Mouse (Mus musculus) urinary bladder, postnatal 4 days (tissue): ENCODE measurements around the gene Cenpj.

Experiments used
- DNase-seq, 2 experiments: peaks; one replicate each; pipeline ENCODE4 v3.0.0; 2021 to 2022; ENCODE audit warnings: low spot score in 2 of 2

Cenpj gene

DNA sequence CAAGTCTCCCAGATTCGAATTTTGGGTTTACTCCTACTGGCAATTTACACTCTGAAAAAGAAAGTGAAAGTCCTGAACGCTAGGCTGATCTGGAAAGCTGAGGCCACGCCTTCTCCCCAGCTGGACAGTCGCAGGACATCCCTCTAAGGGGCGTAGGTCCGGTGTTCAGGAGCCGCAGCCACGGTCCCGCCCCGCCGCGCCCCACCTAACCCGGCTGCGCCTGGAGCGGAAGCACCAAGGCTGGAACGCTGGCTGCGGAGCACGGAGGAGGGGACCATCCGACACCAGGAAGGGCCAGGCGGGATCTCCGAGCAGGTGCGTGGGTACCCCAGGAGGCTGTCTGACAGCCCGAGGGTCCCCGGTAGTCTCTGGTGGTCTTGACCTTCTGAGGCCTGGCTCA lies at the start of gene Cenpj, which contains the start of gene Parp4:
Gene Cenpj, minus strand, starts transcription at position 10 of the 400 bp plus-strand sequence.
Gene Parp4, plus strand, starts transcription at position 204 of the 400 bp plus-strand sequence.
- DNase-seq: peak; percentile 82 to 84

DNA sequence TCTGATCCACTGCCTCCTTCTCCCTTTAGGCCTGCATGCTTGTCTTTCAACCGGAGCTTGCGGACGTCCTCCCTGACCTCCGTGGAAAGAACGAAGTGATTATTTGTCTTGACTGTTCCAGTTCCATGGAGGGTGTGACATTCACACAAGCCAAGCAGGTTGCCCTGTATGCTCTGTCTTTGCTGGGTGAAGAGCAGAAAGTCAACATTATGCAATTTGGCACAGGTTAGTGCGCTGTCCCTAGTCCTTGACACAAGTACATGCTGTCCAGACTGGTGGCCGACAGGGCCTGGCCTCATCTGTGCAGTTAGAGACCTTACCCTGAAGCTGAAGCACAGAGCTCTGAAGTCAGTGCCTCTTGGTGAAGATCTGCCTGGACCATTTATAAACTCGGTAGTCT lies 45.2 kb upstream of the Cenpj start:
- DNase-seq: no peak

DNA sequence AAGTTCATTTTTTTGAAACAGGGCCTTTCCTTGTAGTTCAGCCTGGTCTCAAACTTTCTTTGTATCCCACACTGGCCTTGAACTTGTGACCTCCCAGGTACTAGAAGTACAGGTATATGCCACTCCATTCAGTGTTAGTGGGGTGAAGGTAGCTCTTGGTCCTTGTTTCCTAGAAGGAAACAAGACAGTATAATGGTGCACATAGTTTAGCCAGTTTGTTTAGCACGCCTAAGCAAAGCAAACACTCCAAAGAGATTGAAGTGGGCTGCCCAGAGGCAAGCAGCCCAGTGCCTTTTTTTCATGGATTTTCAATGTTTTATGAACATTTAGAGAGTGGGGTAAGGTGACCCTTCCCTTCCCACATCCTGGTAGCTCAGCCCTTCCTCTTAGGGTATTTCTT lies 42.2 kb upstream of the Cenpj start:
- DNase-seq: no peak

DNA sequence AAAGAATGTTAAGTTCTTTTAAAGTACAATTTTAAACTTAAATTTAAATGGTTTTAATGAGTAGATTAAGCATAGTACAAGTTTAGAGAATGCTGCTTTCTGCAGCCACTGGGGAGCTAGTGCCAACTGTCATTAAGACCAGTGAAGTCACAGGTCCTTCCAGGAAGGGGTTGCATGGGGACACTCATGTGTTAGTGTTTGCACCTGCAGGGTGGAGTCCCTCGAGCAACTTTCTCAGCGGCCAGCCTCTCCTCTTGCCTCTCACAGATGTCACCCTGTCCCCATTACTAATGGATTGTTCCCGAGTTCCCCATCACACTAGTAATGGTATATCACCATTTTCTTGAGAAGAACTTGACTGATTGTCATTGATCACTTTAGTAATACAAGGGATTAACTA lies 38.0 kb upstream of the Cenpj start:
- DNase-seq: no peak

DNA sequence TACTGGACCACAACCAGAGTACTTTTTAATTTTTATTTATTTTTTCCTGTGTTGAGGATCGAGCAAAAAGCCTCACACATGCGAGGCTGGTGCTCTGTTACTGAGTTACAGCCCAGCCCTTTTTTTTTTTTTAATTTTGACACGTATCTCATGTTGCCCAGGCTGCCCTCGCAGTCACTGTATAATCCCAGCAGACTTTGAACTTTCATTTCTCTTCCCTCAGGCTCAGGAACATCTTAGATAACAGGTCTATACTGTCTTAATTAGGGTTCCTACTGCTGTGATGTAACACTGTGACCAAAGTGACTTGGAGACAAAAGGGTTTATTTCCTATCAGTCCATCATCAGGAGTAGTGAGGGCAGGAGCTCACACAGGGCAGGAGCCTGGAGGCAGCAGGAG lies 29.9 kb upstream of the Cenpj start:
- DNase-seq: no peak

DNA sequence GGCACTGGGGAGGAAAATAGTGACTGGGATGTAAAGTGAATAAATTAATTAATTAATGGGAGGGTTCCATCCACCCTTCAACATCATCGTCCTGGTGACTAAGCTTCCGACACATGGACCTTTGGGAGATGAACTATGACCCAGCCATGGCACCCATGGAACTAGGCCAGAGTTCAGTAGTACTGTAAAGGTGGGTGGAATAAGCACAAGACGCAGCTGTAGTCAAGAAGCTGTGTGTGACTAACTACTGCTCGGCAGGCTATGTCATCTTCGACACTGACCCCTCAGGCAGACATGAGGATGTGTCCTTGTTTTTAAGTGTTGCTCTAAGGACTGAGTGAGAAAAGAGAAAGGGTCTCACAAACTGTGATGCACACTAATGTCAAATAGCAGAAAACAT lies 29.2 kb upstream of the Cenpj start:
- no peak for DNase-seq

DNA sequence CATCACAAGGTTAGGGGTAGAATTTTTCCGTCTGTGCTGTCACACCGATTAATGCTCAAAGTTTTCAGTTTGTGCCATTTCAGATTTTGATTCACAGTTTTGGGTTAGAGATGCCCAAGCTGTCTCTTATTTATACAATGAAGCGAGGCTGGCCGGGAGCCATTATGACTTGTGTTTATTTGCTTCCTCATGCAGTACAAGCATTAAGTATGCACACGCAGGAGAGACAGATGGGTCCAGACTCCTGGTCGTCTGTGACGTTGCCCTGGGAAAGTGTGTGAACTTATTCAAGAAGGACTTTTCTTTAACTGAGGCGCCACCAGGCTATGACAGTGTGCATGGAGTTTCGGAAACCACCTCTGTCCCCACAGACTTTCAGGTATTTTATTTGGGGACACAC lies 26.8 kb upstream of the Cenpj start:
- DNase-seq: no peak

DNA sequence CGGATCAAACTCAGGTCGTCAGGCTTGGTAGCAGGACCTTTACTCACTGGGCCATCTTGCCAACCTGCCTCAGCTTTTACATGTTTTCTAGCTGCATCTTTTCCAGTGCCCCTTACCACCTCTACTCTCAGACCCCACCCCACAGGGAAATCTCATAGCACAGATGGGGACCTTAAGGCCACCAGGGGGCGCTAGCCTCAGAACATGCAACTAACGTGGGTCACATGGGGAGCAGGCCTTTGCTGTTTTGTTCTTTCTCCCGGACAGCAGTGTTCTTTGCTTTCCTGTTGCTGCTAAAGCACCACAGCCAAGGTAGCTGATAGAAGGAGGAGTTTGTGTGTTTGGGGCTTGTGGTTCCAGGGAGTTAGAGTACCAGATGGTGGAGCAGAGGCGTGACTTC lies 23.5 kb upstream of the Cenpj start:
- DNase-seq: peak in 1 of 2 experiments; percentile 30

DNA sequence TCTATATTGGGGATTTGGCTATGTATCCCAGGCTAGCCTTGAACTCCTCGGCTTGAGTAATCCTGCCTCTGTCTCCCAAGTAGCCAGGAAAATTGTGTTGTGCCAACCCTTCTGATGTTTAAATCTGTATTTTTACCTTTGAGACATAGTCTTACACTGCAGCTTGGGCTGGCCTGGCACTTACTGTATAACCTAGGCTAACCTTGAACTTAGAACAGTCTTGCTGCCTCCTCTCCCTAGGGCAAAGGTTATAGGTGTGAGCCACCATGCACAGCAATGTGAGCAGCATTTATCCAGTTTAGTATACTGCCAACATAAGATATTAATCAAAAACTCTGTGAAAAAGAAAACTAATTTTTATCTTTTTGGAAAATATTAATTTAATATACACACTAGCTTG lies 19.6 kb upstream of the Cenpj start:
- no peak for DNase-seq

DNA sequence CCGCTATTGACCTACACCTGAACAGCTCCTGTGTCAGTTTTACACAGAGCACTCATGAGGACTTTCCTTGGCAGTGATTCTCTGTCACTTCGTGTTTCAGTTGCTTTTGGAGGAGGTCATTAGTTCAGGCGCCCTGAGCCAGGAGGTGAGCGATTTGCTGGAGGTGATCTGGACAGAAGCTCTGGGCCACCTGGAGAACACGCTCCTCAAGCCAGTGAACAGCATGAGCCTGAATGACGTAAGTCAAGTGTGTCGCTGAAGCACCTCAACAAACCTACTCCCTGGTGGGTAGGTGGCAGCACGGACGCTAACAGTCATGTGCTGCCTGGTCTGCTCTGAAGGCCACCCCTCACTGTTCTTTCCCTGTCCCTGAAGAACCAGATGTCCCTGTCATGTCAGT lies 17.0 kb upstream of the Cenpj start:
- no peak for DNase-seq

DNA sequence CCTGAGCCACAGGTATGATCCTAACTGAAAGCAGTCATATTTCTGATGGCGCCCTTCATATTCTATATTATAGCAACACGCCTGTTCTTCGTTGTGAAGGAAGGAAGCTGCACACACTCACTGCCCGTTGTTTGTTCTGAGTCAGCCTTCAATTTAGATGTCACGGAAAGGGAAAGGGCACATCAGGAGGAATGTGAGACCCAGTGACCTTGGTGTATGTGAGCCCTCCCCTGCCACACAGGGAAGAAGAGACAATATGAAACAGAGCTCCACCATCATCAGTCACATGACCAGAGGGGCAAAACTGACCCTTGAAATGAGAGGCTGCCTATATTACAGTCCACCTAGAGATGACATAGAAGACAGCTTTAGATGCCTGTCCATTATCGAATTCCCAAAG lies 7.1 kb upstream of the Cenpj start:
- no peak for DNase-seq

DNA sequence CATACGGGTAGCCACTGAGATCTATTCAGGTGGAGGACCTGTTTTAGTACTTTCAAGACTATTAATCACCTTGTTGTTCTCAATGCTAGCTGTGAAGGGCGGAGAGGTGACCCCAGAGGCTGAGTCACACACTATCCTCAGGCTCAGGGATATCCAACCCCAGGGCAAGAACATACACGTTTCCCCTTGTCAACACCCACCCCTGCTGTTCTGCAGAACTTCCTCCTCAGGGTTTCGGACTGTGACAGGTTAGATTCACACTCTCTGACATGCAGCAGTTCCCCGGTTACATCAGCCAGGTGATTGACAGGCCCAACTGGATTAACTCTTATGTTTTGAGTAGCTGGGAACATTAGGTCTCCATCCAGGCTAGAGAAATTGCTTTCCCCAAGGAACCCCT lies 5.9 kb upstream of the Cenpj start:
- DNase-seq: peak in 1 of 2 experiments; percentile 21

DNA sequence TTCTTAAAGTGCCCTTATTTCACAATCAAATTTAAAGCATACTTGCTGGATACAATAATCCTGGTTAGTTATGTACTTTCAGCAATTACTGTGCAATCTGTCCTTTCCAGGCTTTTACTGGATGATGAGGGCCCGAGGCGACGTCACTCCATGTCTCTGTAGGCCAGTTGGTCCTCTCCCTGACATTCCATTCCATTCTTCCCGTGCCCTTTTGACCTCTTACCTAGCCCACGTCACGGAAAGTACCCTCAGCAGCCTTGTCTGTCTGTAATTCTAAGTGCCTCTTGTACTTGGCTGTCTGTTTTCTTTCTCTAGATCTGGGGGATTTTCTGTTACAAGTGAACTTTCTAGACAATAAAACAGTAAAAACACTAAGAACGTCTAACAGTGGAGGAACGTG lies 3.8 kb upstream of the Cenpj start:
- no peak for DNase-seq

DNA sequence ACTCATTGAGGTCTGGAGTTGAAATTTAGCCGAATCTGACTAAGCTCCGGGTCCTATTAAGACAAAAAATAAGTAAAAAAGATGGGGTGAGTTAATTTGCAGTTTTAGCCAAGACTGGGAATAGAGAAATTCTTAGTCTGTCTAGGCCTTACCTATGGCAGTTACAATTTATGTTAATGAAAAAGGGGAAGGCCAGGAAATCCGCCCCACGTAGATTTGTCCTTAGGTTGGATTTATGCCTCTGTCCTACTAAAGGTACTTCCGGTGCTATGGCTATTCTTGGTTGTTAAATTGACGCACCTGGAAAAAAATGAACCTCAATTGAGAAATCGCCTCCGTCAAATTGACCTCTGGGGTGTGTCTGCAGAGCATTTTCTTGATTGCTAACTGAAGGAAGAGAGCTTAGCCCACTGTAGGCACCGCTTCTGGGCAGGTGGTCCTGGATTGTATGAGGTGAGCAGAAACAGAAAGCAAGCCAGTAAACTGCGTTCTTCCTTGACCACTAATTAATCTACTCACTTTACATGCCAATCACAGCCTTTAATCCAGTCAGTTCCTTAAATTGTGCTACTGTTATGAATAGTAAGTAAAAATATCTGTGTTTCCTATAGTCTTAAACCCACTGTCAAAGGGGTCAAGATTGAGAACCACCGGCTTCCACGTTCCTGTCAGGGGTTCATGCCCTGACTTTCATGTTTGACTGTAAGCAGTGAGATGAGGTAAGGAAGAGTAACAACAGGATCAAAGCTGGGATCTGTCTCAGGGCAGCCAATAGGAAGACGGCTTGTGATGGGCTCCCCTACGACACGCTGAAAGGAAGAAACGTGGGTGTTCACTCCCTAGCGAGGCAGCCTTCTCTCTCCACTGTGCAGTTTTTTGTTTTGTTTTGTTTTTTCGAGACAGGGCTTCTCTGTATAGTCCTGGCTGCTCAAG lies 1.0 kb upstream of the Cenpj start:
- no peak for DNase-seq

DNA sequence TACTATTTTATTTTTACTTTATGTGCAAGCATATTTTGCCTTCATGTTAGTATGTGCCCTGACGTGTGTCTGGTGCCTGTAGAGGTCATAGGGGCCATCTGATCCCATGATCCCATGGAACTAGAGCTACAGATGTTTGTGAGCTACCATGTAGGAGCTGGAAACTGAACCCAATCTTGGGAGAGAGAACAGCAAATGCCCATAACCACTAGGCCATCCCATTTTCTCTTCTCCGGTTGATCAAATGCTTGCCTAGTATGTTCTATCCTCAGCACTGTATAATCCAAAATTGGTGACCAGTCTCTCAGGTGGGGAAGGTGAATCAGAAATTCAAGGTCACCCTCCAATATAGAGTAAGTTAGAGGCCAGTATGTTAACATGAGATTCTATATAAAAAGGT lies 2.7 kb downstream of the Cenpj start:
- DNase-seq: no peak

DNA sequence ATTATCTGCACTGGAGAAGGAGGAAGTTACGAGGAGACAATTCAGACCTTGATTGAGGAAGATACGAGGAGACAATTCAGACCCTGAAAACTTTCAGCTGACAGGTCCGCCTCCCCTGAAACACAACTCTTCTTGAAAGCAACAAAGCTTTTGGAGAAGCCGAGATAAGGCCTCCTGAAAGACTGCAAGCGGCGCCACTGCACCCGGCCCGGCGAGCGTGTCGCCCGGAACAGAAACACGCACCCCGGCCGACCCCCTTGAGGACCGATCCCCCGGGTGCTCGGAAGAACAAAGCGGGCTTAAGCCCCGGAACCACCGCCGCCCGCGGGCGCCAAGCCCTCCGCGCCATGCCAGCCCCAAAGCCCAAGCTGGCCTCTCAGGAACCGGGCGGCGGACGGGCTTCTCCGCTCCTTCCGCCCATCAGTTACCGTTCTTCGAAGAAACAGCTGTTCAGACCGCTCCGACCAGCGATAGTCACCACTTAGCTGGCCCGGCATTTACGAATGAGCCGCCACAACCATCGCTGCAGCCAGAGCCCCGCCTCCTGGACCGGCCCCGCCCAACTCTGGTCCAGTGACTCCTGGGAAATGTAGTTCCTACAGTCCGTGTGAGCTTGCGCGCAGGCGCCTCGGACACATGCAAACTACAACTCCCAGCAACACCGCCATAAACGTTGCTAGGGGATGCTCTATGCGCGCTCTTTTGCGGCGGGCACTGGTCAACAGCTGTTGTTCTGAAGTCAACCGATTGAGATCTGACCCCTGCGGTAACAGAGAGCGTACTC lies 3.7 kb downstream of the Cenpj start:
- DNase-seq: peak; percentile 93 to 94

DNA sequence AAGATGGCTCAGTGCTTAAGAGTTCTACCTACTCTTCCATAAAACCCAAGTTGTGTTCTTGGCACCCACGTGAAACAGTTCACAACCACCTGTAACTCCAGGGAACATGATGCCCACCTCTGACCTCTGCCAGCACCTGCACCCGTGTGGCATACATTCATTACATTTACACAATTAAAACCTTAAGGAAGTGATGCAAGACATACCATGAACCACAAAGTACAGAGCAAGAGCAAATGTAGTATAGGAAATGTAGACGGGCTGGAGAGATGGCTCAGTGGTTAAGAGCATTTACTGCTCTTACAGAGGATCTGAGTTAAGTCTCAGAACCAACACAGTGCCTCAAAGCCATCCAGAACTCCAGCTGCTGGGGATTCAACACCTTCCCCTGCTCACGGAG lies 6.2 kb downstream of the Cenpj start:
- DNase-seq: no peak

DNA sequence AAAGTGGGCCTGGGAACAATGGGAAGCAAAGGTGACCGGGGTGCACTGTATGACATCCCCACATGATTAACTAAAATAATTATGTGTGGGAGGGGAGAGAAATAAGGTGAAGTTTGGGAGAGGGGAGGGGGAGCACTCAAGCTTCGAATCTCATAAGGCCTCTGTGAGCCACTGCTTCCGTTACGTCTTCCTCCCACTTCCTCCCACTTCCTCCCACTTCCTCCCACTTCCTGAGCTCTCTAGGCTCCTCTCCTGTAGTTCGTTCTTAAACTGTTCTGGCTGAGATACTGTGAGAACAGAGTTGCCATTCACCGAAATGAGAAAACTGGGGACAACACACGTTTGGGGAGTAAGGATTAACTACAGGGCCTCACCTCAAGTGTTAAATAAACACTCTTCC lies 7.7 kb downstream of the Cenpj start:
- no peak for DNase-seq

DNA sequence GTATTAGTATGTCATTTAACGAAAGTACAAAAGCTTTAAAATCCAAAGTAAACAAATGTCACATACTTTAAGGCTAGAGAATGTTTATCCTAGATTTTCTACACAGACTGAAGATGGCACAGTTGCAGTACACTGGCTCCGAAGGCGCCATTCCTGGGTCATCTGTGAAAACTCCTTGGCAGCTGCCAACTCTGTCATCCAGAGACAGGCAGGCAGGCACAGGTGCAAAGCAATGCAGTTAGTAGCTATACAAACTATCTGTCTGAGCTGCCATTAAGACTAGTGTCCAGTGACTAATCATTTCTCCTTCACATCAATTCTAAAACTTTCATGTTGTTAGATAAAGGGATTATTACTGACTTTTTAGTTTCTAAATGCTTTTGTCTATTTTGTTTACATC lies 16.1 kb downstream of the Cenpj start:
- no peak for DNase-seq

DNA sequence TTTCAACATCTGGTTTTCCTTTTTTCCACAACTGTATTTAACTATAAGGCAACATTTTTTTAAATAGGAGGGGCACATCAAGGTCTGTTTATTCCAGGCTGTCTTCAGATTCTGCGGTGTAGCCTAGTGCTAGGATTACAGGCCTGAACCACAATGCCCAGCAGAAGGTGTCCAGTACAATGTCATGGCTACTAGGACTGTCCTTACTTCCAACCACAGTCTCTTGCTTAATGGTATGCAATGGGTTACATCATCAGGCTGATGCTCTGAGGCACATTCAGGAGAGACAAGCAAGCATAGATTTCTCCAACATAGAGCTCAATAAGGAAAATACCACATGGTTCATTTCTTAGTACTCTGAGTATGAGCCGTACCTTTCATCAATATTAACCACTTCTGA lies 20.5 kb downstream of the Cenpj start:
- no peak for DNase-seq

DNA sequence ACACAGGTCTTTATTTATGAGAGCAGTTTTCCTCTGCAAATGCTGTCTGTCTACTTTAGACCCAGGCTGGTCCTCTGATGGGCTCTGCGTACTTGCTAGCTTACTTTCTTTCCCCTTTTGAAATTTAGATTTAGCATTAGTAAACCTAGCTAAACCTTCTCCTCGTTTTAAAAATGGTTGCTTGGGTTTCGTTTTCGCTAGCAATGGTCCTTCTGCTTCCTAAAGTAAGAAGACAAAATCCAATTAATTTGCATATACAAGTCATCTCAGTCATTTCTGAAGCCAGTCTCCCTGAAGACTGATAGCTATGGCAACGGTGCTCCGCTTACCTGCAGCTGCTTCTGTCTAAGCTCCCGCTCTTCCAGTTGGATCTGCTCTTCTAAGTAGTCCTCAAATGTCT lies 21.9 kb downstream of the Cenpj start:
- no peak for DNase-seq

DNA sequence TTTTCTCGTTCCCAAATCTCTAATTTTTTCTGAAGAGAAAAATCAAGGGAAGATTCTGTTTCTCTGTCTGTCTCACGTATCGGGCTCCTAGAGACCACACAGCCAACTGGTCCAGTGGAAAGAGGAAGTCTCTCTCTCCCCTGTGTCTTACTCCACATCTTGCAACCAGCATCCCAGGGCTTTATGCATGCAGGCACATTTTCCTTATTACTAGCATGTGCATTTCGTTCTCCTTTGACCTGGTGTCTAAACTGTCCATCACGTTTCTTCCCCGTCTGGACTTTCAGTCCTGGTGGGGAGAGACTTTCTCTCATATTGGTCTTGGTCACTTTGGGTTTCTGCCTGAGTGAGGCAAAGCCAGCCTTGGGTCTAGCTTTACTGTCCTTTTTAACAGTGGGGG lies 22.3 kb downstream of the Cenpj start:
- DNase-seq: no peak

DNA sequence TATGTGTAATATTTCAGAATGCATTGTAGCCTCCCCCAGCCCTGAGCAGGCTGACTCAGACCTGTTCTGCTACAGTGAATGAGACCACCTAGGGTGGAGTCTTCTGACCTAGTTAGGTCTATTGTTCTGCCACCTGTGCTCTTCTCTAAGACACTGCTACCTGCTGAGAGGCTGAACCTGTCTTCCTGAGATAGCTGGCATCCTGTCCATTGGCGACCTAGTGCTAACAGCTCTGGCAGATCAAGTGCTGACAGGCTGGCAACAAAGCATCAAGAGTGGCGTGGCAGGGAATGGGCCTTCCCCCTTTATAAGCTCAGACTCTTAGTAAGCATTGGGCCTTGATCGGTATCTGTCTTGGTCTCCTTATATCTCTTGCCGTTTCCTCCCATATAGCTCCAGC lies 24.3 kb downstream of the Cenpj start:
- no peak for DNase-seq
